Mouse (Mus musculus) yolk sac, embryonic 10.5 days (tissue): ENCODE measurements around the gene Armc10.
"Not testable (repeated sequence)": the region's sequence is repeated elsewhere in the genome, so short reads cannot be mapped to it uniquely, and the experiment has no call there.

Experiments
- DNase-seq: peaks from one replicate; pipeline ENCODE4 v3.0.0-alpha.2; 2017; ENCODE audit warnings: low spot score

The Armc10 gene

DNA sequence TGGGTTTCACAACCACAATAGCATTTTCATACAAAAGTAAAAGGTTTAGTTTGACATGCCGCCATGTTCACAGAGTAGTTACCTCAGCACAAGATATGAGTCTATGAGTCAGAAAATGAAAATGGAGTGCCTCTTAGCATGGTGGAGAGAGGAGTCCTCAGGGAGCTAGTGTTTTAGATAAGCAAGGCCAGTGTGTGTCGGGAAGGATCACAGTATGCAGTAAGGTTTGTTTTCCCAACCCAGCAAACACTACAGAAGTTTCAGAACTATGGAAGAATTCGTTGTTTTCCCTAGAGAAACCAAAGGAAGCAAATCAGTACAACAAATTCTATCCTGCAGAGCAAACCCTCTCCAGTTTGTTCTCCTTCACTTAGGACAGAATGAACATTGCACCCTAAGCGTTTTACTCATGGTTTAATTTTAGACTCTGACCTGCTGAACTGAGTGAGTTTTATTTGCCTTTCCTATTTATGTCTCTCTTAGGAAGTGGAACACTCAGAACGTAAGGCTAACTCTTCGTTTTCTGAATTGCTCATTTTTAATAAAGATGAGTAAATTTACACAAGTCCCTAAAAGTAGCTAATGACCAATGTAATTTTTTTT lies 57.4 kb downstream of the Armc10 start:
- DNase-seq: peak; percentile 19

DNA sequence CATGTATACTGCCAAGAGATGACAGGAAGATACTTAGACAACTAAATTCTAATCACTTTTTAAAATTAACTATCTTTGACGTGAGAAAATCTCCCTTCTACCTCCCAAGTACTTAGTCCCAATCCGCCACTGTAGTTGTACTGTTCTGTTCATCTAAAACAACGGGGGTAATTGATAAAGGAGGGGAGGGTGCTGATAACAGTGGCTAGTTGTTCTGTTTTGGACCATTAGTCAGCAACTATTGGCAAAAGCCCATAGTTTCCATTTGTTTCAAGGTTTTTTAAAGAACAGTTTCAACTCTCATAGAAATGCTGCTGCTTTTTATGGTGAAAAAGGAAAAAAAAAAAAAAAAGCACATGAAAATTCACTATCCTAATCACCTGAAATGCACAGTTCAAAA lies 58.1 kb downstream of the Armc10 start:
- no peak for DNase-seq

- DNase-seq: no peak
Measured at GRCm38 (mm10) chr5:21706546-21706945, 60.9 kb downstream of the Armc10 start.

DNA sequence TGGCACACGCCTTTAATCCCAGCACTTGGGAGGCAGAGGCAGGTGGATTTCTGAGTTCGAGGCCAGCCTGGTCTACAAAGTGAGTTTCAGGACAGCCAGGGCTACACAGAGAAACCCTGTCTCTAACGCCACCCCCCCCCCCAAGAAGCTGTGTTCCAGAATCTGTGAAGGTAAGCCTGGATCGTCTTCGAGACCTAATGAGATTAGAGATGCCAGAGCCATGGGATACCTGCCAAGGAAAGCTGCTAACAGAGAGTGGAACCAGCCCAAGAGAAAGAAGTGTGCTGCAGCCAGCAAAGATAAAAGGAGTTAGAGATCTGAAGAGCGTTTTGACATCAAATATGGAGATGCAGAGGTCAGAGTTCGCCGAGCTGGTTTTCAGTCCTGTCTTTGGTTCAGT lies 62.4 kb downstream of the Armc10 start:
- DNase-seq: not testable (repeated sequence)
